Comparison of ENCODE assay signal across 21 mouse cellular contexts in the genomic region with DNA sequence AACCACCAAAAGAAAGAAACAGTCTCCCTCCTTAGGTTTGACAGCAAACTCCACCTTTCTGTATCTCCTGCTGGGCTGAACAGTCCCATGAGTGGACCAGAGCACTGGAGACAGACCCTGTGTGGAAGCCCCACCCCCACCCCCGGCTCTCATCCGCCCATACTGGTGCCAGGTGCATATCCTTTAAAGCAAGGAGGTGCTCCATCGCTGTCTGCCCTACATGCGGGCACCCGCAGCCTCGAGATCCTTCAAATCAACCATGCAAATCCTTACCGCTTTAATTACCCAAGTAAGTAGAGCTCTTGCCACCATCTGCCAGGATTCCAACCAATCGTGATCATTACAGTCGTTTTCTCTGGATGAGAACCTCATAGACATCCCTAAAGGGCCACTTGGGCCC. TPM values are rescaled to one million over a fixed set of nuclear protein-coding genes. Genes with fewer than 3 reads are reported as not detected.
A peak's percentile ranks its signal among the peaks of the same experiment; 100 is the strongest.
DNase-seq lines count a peak whose midpoint lies in the region; ATAC-seq and TF ChIP-seq lines count a peak whose summit lies in the region.
"Had no signal": no experiment of that assay in that cellular context is flagged by ENCODE, and none has a peak within 500 bp of the region (broad histone marks: within the 10 kb centered on the region; RNA-seq: fewer than 3 reads in every experiment).

No protein-coding gene starts in this region.

- WGBS in kidney, adult 2 months = 67% methylated on average over 9 of the region's 9 CpGs
- 66% methylated on average over 9 of the region's 9 CpGs for WGBS in kidney, embryonic 14.5 days
- 78% methylated on average over 9 of the region's 9 CpGs for WGBS in midbrain, embryonic 13.5 days
- 80% methylated on average over 9 of the region's 9 CpGs for WGBS in midbrain, embryonic 11.5 days

- H3K9ac ChIP-seq in kidney, embryonic 14.5 days (ENCODE audit: low read depth, low read length) = no peak overlapping the region
- H3K9ac ChIP-seq in midbrain, embryonic 13.5 days (replicated peaks) = no peak overlapping the region
- H3K9ac ChIP-seq in midbrain, embryonic 11.5 days (ENCODE audit: low read length) = no peak overlapping the region
- H3K9ac ChIP-seq: heart, embryonic 13.5 days had no signal

- no peak for TF ChIP-seq POLR2A in kidney, adult 2 months (IDR thresholded peaks at IDR 0.05; ENCODE audit: low read depth, low read length)

- no peaks in the 10 kb centered on the region for H3K9me3 ChIP-seq in kidney, embryonic 14.5 days (ENCODE audit: control insufficient read depth, low read length)
- H3K9me3 ChIP-seq in midbrain, embryonic 13.5 days = no peaks in the 10 kb centered on the region
- no peaks in the 10 kb centered on the region for H3K9me3 ChIP-seq in midbrain, embryonic 11.5 days (ENCODE audit: control insufficient read depth, low read length)
- H3K9me3 ChIP-seq: embryonic facial prominence, embryonic 10.5 days; heart, embryonic 13.5 days had no signal

- no peaks in the 10 kb centered on the region for H3K27me3 ChIP-seq in kidney, adult 2 months (replicated peaks; ENCODE audit: control insufficient read depth, insufficient read depth, low read length)
- H3K27me3 ChIP-seq in kidney, embryonic 14.5 days (ENCODE audit: control insufficient read depth, insufficient read depth, low read length) = no peaks in the 10 kb centered on the region
- no peaks in the 10 kb centered on the region for H3K27me3 ChIP-seq in midbrain, embryonic 13.5 days
- no peaks in the 10 kb centered on the region for H3K27me3 ChIP-seq in midbrain, embryonic 11.5 days (ENCODE audit: control insufficient read depth, insufficient read depth, low read length)
- H3K27me3 ChIP-seq: CH12.LX; heart, embryonic 13.5 days; Patski had no signal

- H3K4me1 ChIP-seq in kidney, adult 2 months (ENCODE audit: control insufficient read depth, insufficient read depth, low read length) = no peaks in the 10 kb centered on the region
- H3K4me1 ChIP-seq in kidney, embryonic 14.5 days (ENCODE audit: control insufficient read depth, insufficient read depth, low read length) = no peaks in the 10 kb centered on the region
- no peaks in the 10 kb centered on the region; the same call in 1 of the 2 replicates for H3K4me1 ChIP-seq in midbrain, embryonic 13.5 days (replicated peaks)
- H3K4me1 ChIP-seq in midbrain, embryonic 11.5 days (ENCODE audit: control insufficient read depth, insufficient read depth, low read length) = no peaks in the 10 kb centered on the region
- H3K4me1 ChIP-seq: embryonic facial prominence, embryonic 10.5 days; heart, embryonic 13.5 days had no signal

- no peak overlapping the region for H3K4me2 ChIP-seq in kidney, embryonic 14.5 days (replicated peaks; ENCODE audit: low read depth, low read length)
- H3K4me2 ChIP-seq in midbrain, embryonic 13.5 days (replicated peaks) = no peak overlapping the region
- no peak overlapping the region for H3K4me2 ChIP-seq in midbrain, embryonic 11.5 days
- H3K4me2 ChIP-seq: heart, embryonic 13.5 days had no signal

- H3K4me3 ChIP-seq in kidney, adult 2 months (ENCODE audit: insufficient read depth, low read depth, low read length) = no peak overlapping the region
- H3K4me3 ChIP-seq in kidney, embryonic 14.5 days (ENCODE audit: low read length) = no peak overlapping the region
- no peak overlapping the region for H3K4me3 ChIP-seq in midbrain, embryonic 13.5 days (replicated peaks)
- H3K4me3 ChIP-seq in midbrain, embryonic 11.5 days (ENCODE audit: low read depth, low read length) = no peak overlapping the region
- H3K4me3 ChIP-seq: embryonic facial prominence, embryonic 10.5 days; heart, embryonic 13.5 days had no signal

- no peaks in the 10 kb centered on the region for H3K36me3 ChIP-seq in kidney, adult 2 months (ENCODE audit: control insufficient read depth, insufficient read depth, low read length)
- no peaks in the 10 kb centered on the region for H3K36me3 ChIP-seq in kidney, embryonic 14.5 days (ENCODE audit: control insufficient read depth, insufficient read depth, low read length)
- H3K36me3 ChIP-seq in midbrain, embryonic 13.5 days = no peaks in the 10 kb centered on the region
- no peaks in the 10 kb centered on the region for H3K36me3 ChIP-seq in midbrain, embryonic 11.5 days (ENCODE audit: control insufficient read depth, insufficient read depth, low read length)
- H3K36me3 ChIP-seq: embryonic facial prominence, embryonic 10.5 days; heart, embryonic 13.5 days had no signal

- TF ChIP-seq CTCF in kidney, adult 2 months (conservative IDR thresholded peaks at IDR 0.05; ENCODE audit: insufficient read depth, insufficient read length, low read depth, low read length) = no peak

- no peak overlapping the region for H3K27ac ChIP-seq in kidney, adult 2 months (ENCODE audit: insufficient read depth, low read depth, low read length)
- H3K27ac ChIP-seq in kidney, embryonic 14.5 days (ENCODE audit: low read depth, low read length) = no peak overlapping the region
- no peak overlapping the region for H3K27ac ChIP-seq in midbrain, embryonic 13.5 days
- H3K27ac ChIP-seq in midbrain, embryonic 11.5 days (ENCODE audit: low read depth, low read length) = no peak overlapping the region
- H3K27ac ChIP-seq: embryonic facial prominence, embryonic 10.5 days; heart, embryonic 13.5 days had no signal

- ATAC-seq in frontal cortex, adult (ENCODE audit: low TSS enrichment) = peak; percentile 22; the same call in 1 of the 2 replicates
- ATAC-seq in kidney, embryonic 14.5 days (ENCODE audit: low FRiP score, low TSS enrichment) = no peak
- ATAC-seq in midbrain, embryonic 13.5 days = 0 out of 2 replicates have a peak, but pooled peaks have one; percentile 37
- no peak for ATAC-seq in midbrain, embryonic 11.5 days (ENCODE audit: low FRiP score)
- ATAC-seq: activated CD4-positive, CD25-positive, alpha-beta regulatory T cell, adult 4 months; forebrain, embryonic 16.5 days; hindbrain, embryonic 16.5 days; Patski had no signal

- no peak for DNase-seq in frontal cortex, postnatal 14 days (ENCODE audit: low spot score in 2 of 2)
- DNase-seq in kidney, adult 2 months = peak; percentile 16
- no peak for DNase-seq in midbrain, embryonic 11.5 days (ENCODE audit: low spot score, missing footprints)
- peak; percentile 29 for DNase-seq in retina, postnatal 1 day
- DNase-seq in retina, embryonic 14.5 days (ENCODE audit: low spot score) = no peak
- DNase-seq: adrenal gland, postnatal 14 days; cerebellum, adult 18-20 months; cerebellum, adult 9-11 months; gastrocnemius, postnatal 36 days; heart, adult 11 months; heart, postnatal 36 days had no signal

RNA-seq across cellular contexts. Expression of a gene that starts 20.5 kb away (rescaled TPM):
- polyA plus RNA-seq in kidney, adult 2 months (2012; rRNA removed) = 1.4 and 1.7 TPM in 2 replicates
- polyA plus RNA-seq in kidney, embryonic 14.5 days (2014; fragmentation: Nextera tagmentation; extraction: Ambion mirVana) = 1.8 and 2.1 TPM in 2 replicates
- 8.2 and 9.7 TPM in 2 replicates for polyA plus RNA-seq in midbrain, embryonic 13.5 days (2015; fragmentation: Nextera tagmentation; extraction: Ambion mirVana)
- 2.4 and 3.1 TPM in 2 replicates for polyA plus RNA-seq in midbrain, embryonic 11.5 days (2014; fragmentation: Nextera tagmentation; extraction: Ambion mirVana)
- polyA plus RNA-seq: activated CD4-positive, CD25-positive, alpha-beta regulatory T cell, adult 4 months had no signal

Comparison
In these comparisons a context has a peak if more than half of its experiments do, and no peak if none do; other contexts are left out.
1. ATAC-seq: peak in frontal cortex, adult (single experiment) and midbrain, embryonic 13.5 days (single experiment); none in kidney, embryonic 14.5 days (single experiment) and midbrain, embryonic 11.5 days (single experiment).
2. DNase-seq: peak in kidney, adult 2 months (single experiment) and retina, postnatal 1 day (single experiment); none in frontal cortex, postnatal 14 days (0 of 2), midbrain, embryonic 11.5 days (single experiment) and retina, embryonic 14.5 days (single experiment).